Mouse (Mus musculus) monocyte, adult 2 months (primary cell): Measurements from ENCODE around the gene Il17re.
A peak's percentile ranks its signal among the peaks of the same experiment; 100 is the strongest.

Experiments used
- DNase-seq, 2 experiments: peaks; one replicate each; pipeline ENCODE4 v3.0.0; 2022; ENCODE audit warnings: low spot score in 2 of 2, low read depth in 1 of 2

Gene Il17re

DNA sequence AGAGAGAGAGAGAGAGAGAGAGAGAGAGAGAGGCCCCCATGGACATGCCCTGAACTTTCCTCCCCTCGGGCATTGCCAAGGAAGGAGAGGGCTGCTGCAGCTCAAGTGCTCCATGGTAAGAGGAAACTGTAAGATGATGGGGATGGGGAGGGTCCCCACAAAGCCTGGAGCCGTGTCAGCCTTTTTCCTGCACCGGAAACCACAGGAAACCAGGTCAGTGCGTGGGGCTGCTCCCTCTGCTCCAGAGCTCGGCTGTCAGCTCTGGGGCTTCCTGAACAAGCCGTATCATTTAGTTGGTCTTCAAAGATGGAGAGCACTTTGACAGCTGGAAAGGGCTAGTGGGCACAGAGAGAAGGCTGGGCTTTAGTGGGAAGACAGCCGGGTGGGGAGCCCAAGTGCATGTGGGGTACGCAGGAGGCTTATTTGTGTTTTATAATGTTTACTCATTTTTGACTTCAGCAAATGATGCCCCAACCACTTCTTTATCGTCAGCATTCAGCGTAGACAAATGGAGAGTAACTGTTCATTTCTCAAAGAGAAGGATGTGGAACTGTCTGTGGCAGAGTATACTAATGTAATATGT, at the start of gene Il17re:
Gene Il17re, plus strand, starts transcription at position 533 of the 583 bp plus-strand sequence.
- no peak for DNase-seq

DNA sequence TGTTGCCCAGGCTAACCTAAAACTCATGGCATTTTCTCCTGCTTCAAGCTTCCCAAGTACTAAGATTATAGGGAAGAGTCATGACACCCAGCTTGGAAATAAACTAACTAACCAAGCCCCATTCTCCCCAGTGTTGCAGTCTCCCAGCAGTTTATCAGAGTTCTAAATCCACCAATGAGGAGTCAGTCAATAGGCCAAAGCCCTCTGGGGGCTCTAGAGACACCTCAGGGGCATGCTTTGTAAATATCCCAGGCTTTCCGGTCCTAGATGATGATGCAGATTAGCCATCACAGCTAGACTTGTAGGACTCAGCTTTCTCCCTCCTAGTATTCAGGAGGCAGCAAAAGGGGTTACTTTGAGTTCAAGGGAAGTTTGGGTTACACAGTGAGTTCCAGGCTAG, 48.3 kb upstream of the Il17re start:
- DNase-seq = no peak

DNA sequence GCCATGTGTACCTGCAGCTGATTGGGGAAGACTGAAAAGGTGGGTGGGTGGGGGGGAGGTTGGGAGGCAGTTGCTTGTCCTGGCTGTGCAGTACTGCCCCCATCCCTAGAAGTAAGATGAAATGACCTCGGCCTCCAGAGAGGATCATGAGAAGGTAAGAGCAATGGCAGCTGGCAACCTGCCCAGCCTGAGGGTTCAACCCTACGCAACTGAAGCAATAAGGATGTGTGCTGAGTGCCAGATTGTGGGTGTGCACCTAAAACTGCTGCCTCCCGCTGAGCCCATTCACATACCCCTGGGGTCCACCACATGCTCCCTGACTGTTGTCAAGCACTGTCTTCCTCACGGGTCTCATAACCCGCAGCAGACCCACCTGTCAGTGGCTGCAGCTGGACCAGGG, 41.9 kb upstream of the Il17re start:
- DNase-seq = no peak

DNA sequence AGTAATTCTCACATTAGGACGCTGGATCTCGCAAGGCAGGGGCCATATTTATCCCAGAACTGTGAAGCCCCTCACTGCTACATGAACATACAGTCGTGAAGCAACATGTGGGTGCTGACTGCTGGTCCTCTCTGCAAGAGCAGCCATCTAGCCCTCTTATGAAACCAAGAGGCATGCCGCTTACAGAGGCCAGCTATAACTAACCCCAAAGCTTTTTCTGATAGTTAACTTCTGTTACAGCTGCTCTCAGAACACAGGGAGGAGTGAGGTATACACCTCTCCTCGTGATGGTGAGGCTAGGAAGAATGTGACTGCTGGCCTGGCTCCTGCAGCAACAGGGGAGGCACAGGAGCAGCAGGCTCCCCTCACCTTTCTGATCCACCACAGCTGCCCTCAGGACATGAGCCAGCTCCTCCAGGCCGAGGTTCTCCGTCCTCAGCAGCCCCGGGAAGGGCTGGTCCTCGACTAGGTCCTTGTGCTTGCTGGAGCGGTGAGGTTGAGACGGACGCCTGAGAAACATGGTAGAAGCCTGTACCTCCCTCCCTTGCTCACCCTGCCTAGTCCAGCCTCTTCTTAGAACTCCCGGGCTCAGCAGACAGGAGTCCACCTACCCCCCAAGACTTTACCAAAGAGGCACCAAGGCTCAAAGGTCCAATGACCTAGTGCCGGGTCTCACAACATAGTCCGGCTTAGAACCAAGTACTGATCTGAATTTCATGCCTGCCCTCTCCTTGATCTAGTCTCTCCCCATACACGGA, 39.7 kb upstream of the Il17re start:
- DNase-seq = no peak

DNA sequence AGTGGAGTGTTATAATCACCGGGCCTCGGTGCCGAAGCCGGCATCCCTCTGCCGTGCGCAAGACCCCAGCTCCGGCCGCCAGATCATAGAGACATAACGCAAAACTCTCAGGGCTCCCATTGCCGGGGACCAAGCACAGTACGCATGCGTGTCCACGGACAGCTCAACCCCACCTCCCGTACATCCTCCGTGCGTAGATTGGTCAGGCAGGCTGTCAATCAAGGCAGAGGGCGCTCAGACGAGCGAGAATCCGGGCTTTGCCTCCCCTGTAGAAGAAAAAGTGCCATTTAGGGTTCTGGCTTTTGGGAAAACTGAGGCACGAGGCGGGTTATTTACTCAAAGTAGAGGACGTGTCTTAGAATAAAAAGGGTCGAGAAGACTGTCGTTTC, 39.1 kb upstream of the Il17re start, which contains the start of gene Rpusd3:
Gene Rpusd3, minus strand, starts transcription at position 142 of the 389 bp plus-strand sequence.
- peak; percentile 81 to 90 for DNase-seq

DNA sequence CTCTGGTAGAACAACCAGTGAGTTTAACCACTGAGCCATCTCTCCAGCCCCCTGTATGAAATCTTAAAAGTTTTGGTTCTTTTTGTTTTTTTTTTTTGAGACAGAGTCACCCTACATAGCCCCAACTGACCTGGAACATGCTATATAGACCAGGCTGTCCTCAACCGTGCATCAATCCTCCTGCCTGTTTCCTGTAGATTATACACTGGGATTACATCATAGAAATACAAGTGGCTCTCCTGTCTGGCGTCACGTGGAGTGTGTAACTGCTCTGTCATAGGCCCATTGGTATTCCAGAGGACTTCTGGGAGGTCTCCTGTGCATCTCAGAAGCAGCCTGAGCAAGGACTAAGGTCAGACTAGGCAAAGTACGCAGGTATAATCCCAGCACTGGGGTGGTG, 35.3 kb upstream of the Il17re start:
- no peak for DNase-seq

DNA sequence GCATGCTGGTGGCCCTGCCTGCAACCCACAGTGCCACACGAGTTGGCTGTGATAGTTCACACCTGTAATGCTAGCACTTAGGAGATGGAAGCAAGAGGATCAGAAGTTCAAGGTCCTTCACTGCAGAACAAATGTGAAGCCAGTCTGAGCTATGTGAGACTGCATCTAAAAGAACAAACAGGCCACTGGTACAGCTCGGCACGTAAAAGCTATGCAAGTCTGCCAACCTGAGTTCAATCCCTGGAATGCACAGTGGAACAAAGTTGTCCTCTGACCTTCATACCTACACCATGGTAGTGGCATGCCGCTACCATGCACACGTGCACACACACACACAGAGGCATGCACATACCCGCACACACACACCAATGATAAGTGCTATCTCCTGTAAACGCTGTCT, 34.1 kb upstream of the Il17re start:
- no peak for DNase-seq

DNA sequence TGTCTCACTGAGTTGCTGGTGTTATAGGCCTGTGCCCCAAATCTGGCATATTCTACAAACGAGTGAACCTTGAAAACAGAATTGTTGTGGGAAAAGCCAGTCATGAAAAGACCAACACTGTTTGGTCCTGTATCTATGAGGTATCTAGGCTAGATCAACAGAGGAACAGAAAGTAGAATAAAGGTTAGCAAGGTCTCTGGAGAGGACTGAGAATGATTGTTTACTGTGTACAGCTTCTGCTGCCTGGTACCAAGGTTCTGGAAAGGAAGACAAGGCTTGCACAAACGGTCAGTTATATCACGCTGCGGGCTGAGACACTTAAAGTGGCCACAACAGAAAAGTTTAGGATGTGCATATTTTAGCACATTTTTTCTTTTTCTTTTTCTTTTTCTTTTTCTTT, 31.6 kb upstream of the Il17re start:
- DNase-seq = no peak

DNA sequence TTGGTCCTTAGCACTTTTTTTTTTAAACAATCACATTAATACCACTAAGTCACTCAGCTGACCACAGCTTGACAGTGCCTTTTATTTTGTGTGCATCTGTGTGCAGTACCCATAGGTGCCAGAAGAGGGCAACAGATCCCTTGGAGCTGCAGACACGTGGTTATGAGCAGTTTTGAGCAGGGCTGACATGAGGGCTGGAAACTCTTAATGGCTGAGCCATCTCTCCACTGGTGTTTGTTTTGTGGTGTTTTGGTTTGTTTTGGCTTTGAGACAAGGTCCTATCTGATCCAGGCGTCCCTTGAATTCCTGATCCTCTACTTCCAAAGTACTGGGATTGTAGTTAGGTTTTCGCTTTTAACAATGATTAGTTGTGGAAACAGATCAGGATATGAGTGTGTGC, 30.9 kb upstream of the Il17re start:
- DNase-seq = peak in 1 of 2 experiments; percentile 65

DNA sequence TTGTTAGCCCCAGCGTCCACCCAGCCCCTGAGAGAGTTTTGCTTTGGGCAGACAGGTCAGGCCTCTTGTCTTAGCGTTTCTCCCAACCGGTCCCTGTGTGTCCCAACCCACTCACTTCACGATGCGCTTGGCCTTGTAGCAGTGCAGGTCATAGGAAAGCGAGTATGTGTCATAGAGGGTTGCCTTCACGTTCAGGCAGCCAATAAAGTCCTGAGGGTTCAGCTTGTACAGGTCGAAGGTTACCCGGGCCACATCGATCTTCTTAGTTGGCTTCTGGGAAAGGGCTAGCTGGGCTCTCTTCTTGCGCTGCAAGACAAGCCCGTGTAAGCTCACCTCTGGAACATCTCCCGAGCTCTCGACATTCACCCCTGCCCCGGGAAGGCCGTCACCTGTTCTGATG, 30.3 kb upstream of the Il17re start:
- no peak for DNase-seq

DNA sequence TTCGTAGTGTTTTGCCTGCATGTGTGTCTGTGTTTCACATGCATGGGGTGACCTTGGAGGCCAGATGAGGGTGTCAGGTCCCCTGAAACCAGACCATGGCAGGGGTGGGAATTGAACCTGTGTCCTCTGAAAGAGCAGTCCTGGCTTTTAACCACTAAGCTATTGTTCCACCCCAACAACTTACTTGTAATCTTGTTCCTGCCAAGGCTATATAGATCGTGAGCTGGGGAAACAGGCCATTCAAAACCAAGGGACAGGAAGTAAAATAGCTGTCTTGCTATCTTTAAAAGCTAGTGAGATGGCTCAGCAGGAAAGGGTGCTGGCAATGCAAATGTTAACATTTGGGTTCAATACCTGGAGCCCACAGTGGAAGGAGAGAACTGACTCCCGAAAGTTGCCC, 28.3 kb upstream of the Il17re start:
- DNase-seq = no peak

DNA sequence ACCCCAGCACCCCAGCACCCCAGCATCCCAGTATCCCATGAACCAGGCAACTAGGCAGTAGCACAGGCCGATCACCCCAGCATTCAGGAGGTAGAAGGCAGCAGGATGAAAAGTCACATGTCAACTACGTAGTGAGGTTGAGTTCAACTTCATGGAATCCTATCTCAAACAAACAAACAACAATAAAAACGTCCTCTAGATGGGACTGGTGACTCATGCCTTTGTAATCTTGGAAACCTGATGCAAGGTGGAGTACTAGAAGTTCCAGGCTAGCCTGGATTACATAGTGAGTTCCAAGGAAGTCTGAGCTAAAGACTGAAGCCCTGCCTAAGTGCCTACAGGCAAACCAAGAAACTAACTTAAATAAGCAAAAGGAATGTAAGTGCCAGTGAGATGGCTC, 27.4 kb upstream of the Il17re start:
- DNase-seq = no peak

DNA sequence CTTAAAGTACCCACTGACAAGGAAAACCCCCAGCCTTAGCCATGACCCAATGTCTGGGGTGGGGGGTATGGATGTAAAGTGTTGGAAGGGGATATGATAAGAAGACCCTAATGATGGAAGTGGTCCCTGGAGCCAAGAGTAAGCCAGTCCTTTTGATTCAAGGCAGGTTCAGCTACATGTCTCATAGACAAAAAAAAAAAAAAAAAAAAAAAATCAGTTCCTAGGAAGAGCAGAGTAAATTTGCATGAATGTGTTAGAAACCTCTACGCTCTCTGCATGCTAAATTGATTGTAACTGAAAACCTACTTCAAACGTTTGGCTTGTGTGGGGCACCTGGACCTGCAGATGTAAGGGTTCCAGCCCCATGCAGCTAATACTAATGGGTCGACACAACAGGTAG, 26.5 kb upstream of the Il17re start:
- DNase-seq = no peak

DNA sequence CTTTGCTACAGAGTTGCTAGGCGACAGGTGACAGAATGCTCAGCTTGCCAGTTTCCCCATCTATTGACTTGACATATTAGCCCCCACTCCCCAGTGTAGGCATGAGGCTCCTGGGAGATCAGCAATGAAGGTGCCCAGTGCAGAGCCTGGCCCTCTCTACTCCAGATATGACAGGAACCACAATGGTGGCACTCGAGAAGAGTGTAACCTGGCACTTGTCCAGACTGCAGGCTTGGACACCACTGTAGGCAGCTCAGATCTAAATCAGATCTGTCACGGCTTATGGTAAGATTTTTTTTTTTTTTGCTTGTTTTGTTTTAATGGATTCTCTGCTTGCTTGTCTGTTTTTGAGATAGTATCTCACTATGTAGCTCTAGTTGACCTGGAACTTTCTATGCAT, 24.6 kb upstream of the Il17re start:
- DNase-seq = no peak

DNA sequence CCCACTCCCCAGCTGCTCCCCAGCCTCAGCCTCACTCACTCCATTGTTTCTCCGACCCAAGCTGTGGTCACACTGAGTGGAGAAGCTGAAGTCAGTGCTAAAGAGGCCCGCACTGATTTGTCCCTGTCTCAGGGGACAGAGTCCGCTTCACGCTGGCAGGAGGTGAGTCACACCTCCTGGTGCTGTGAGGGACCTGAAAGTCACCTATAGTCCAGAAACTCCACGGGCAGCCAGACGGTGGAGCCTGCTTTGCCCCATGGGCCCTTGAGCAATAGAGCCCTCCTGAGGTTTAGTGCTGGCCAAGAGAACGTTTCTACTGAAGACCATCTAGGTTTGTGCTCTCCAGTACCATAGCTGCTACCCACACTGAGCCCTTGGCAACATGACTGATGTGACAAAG, 23.6 kb upstream of the Il17re start:
- DNase-seq = no peak

DNA sequence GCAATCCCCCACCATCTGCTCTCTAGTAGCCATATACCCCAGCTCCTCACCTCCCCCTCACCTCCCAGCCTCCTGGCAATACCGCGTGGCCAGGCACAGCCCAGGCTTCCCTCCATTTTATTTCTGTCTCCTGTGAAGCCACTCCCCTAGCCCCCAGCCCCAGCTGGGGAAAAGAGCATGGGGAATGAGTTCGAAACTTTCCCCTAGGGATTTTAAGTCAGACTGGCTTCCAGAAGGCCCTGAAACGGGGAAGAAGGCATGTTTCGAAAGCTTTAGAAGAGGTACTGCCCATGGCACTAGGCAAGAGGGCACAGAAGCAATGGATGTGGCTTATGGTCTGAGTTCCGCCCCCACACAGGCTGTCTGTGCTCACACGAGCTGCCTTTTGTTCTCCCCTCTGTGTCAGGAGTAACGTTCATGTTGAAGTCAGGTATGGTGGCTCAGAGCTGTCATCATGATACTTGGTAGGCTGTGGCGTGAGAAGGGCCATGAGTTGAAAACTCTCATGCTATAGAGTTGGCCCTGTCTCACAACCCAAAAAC, 22.5 kb upstream of the Il17re start, which contains the start of gene Cidec:
Gene Cidec, minus strand, starts transcription at position 97 of the 542 bp plus-strand sequence.
- no peak for DNase-seq

DNA sequence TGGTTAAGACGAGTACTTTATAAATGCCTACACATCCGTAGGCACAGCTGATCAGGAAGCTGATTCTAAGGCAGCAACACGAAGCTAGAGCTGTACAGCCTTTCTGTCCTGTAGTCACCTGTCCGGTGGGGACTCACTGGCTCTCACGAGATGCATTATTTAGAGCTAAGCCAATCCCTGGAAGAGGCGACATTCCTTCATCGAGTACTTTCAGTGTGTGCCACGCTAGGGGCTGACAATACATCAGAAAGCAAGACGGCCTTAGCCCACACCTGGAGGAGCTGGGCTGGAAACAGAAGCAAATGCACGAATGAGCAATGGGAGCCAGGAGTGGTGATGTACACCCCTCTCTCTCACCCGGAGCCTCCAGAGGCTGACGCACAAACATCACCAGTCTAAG, 21.1 kb upstream of the Il17re start:
- DNase-seq = no peak

DNA sequence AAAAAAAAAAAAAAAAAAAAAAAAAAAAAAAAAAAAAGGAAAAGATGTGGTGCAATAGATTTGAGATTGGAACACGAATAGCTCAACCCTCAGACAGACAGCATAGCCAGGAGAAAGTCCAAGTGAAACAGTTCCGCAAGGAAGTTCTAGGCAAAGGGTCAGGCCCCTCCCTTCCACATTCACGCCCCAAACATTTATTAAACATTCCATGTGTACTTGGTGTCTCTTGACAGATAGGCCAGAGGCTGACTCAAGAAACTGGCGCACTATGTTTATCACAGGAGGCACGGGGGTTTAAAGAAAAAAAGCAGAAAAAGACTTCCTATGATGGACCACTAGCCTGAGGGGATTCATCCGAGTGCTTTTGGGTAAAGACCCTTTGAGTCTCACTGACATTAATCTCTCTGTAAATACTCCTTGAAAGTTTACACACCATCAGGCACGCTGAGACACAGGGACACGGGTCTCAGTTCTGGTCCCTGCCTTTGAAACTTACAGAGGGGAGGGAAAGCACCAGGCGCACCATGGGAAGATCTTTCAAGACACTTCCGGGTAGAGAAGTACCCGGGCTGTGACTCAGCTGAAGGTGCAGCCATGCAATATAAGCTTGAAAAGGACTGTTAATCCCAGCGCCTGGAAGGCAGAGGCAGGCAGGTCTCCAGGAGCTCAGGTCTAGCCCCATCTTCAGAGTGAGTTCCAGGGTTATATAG, 19.4 kb upstream of the Il17re start:
- DNase-seq = no peak

DNA sequence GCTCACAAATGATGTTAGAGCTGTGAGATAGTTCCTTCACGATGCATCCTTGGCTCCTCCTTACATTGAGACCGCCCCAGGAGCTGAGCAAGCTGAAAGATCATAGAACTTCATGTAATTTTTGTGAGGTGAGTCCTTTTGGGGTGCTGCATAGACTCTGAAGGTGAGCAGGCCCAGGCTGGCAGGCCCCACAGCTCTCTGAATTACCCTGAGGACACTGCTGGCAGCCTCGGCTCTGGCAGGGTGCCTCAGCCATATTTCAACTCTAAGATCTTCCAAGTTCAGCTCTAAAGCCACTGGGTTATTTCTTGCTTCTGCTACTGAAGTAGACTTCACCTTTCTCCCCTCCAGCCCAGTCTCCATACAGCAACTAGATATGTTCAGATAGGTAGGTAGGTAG, 17.6 kb upstream of the Il17re start:
- DNase-seq = no peak

DNA sequence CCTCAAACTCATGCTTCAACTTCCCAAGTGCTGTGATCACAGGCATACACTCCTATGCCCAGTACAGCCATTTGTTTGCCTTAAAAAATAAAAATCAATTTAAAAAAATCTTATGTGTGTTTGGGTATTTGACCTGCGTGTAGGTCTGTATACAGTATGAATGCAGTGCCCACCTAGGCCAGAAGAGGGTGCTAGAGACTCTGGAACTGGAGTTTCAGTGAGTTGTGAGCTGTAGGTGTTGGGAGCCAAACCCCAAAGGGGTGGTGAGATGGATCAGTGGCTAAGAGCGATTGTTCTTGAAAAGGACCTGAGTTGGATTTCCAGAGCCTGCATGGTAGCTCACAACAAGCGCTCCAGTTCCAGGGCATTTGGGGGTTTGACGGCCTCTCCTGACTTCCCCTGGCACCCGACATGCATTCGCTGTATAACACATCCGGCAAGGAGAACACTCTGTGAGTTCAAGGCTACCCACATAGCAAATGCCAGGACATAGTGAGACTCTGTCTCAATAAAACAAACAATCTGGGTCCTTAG, 17.1 kb upstream of the Il17re start:
- DNase-seq = peak in 1 of 2 experiments; percentile 57

DNA sequence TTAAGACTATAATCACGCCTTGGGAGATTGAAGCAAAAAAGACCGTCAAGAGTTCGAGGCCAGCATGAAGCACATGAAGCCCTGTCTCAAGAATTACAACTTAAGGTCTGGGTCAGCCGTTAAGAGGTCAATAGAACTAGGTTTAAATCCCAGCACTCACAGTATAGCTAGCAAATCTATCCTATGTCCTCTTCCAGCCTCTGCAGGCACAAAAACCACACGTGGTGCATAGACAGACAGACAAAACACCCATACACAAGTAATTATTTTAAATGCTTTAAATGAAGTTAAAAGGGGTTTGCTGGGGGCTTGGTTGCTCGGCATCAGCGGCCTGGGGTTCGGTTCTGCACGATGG, 16.2 kb upstream of the Il17re start:
- DNase-seq = no peak
